In the genomic region with DNA sequence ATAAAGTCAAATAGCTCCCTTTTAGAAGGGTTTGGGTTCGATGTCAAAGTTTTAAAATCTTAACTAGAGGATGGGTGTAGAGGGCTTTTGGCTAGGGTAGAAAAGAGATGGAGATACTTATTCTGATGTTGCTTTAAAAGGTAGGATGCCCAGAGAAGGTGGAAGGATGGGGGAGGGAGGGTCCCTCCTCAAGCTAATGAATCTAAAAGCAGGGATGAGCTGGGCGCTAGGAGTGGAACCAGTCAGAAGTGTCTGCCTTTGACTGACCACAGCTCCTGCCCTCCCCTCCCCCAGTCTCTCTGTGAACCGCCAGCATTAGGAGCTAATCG, we compare ENCODE assay signal across 9 mouse cellular contexts.
DNase-seq lines count a peak whose midpoint lies in the region; ATAC-seq and TF ChIP-seq lines count a peak whose summit lies in the region.
"Had no signal": no experiment of that assay in that cellular context is flagged by ENCODE, and none has a peak within 500 bp of the region (broad histone marks: within the 10 kb centered on the region; RNA-seq: fewer than 3 reads in every experiment).

No protein-coding gene starts in this region.

- DNase-seq in lung, embryonic 14.5 days, result no peak
- no peak for DNase-seq in lung, postnatal 14 days
- DNase-seq in forebrain, embryonic 11.5 days (ENCODE audit: low spot score), result no peak
- DNase-seq in limb, embryonic 10.5 days (ENCODE audit: low spot score), result no peak
- no peak for DNase-seq in spleen, adult 18-20 months
- DNase-seq in left cerebral cortex, postnatal 36 days (ENCODE audit: low spot score in 2 of 2), result no peak
- DNase-seq: right cerebral cortex, postnatal 14 days had no signal

- peaks cover 42% of the 10 kb centered on the region for H3K27me3 ChIP-seq in lung, embryonic 14.5 days (ENCODE audit: insufficient read depth, low read length)
- H3K27me3 ChIP-seq in forebrain, embryonic 11.5 days (ENCODE audit: control insufficient read depth, insufficient read depth, low read length), result peaks cover 25% of the 10 kb centered on the region
- peaks cover 43% of the 10 kb centered on the region for H3K27me3 ChIP-seq in limb, embryonic 10.5 days (ENCODE audit: low read depth, poor library complexity, severe bottlenecking)
- H3K27me3 ChIP-seq in neural tube, embryonic 15.5 days (replicated peaks), result peaks cover 6% of the 10 kb centered on the region; the same call in 1 of the 2 replicates

- no peaks in the 10 kb centered on the region for H3K9me3 ChIP-seq in lung, embryonic 14.5 days (ENCODE audit: low read depth, low read length)
- no peaks in the 10 kb centered on the region for H3K9me3 ChIP-seq in forebrain, embryonic 11.5 days (ENCODE audit: control insufficient read depth, low read length)
- no peaks in the 10 kb centered on the region for H3K9me3 ChIP-seq in limb, embryonic 10.5 days (replicated peaks)
- no peaks in the 10 kb centered on the region for H3K9me3 ChIP-seq in neural tube, embryonic 15.5 days (replicated peaks)

- peaks cover 13% of the 10 kb centered on the region for H3K4me1 ChIP-seq in lung, embryonic 14.5 days (ENCODE audit: insufficient read depth)
- H3K4me1 ChIP-seq in forebrain, embryonic 11.5 days (replicated peaks; ENCODE audit: control insufficient read depth, insufficient read depth, low read length), result peaks cover 31% of the 10 kb centered on the region
- peaks cover 71% of the 10 kb centered on the region for H3K4me1 ChIP-seq in limb, embryonic 10.5 days
- peaks cover 63% of the 10 kb centered on the region for H3K4me1 ChIP-seq in neural tube, embryonic 15.5 days

- peak overlapping the region; percentile 38; the same call in 1 of the 2 replicates for H3K9ac ChIP-seq in lung, embryonic 14.5 days
- H3K9ac ChIP-seq in forebrain, embryonic 11.5 days (ENCODE audit: low read length), result peak overlapping the region; percentile 18; the same call in 1 of the 2 replicates
- H3K9ac ChIP-seq in neural tube, embryonic 15.5 days (replicated peaks), result 0 out of 2 replicates have a peak overlapping the region, but pooled peaks have one; percentile 23

- no peak for ATAC-seq in lung, embryonic 14.5 days (ENCODE audit: insufficient read depth)
- ATAC-seq in forebrain, embryonic 11.5 days (replicated peaks; ENCODE audit: low FRiP score), result no peak
- ATAC-seq in neural tube, embryonic 15.5 days (ENCODE audit: low FRiP score), result no peak

- WGBS in lung, embryonic 14.5 days, result 15% methylated on average over 4 of the region's 4 CpGs
- 12% methylated on average over 4 of the region's 4 CpGs for WGBS in forebrain, embryonic 11.5 days
- WGBS in limb, embryonic 10.5 days, result 15% methylated on average over 4 of the region's 4 CpGs
- WGBS in neural tube, embryonic 15.5 days, result 18% methylated on average over 4 of the region's 4 CpGs

- peak overlapping the region; percentile 57 for H3K4me2 ChIP-seq in lung, embryonic 14.5 days
- H3K4me2 ChIP-seq in forebrain, embryonic 11.5 days (ENCODE audit: low read depth, low read length, severe bottlenecking), result peak overlapping the region; percentile 39
- H3K4me2 ChIP-seq in neural tube, embryonic 15.5 days, result peak overlapping the region; percentile 49

- no peak overlapping the region for H3K27ac ChIP-seq in lung, embryonic 14.5 days (ENCODE audit: low read depth)
- no peak overlapping the region for H3K27ac ChIP-seq in forebrain, embryonic 11.5 days (ENCODE audit: low read depth, low read length)
- peak overlapping the region; percentile 74 for H3K27ac ChIP-seq in limb, embryonic 10.5 days
- H3K27ac ChIP-seq in neural tube, embryonic 15.5 days (replicated peaks), result peak overlapping the region; percentile 58

- no peaks in the 10 kb centered on the region for H3K36me3 ChIP-seq in lung, embryonic 14.5 days (ENCODE audit: insufficient read depth)
- no peaks in the 10 kb centered on the region for H3K36me3 ChIP-seq in forebrain, embryonic 11.5 days (ENCODE audit: control insufficient read depth, insufficient read depth, low read length)
- no peaks in the 10 kb centered on the region for H3K36me3 ChIP-seq in limb, embryonic 10.5 days
- no peaks in the 10 kb centered on the region for H3K36me3 ChIP-seq in neural tube, embryonic 15.5 days

- no peak for TF ChIP-seq CTCF in lung, embryonic 14.5 days (IDR thresholded peaks at IDR 0.05; ENCODE audit: low read depth)

- H3K4me3 ChIP-seq in lung, embryonic 14.5 days (ENCODE audit: low read depth, low read length), result peak overlapping the region; percentile 26
- H3K4me3 ChIP-seq in forebrain, embryonic 11.5 days (ENCODE audit: low read depth, low read length), result peak overlapping the region; percentile 17; the same call in 1 of the 2 replicates
- H3K4me3 ChIP-seq in limb, embryonic 10.5 days, result peak overlapping the region; percentile 38
- 0 out of 2 replicates have a peak overlapping the region, but pooled peaks have one; percentile 10 for H3K4me3 ChIP-seq in neural tube, embryonic 15.5 days (replicated peaks)
- H3K4me3 ChIP-seq: left cerebral cortex, adult 2 months had no signal

- intact Hi-C loops in left cerebral cortex, postnatal 36 days (cut with DNase I), result no loop called here

Comparison
In these comparisons a context has a peak if more than half of its experiments do, and no peak if none do; other contexts are left out.
1. H3K27ac ChIP-seq: peak in limb, embryonic 10.5 days (single experiment) and neural tube, embryonic 15.5 days (single experiment); none in lung, embryonic 14.5 days (single experiment) and forebrain, embryonic 11.5 days (single experiment).
2. Peak in every context shown above with its lines, with median percentiles within 50 percentile points of each other: H3K4me2 ChIP-seq, H3K4me3 ChIP-seq and H3K9ac ChIP-seq.